Mouse (Mus musculus) ES-E14 (cell line): ENCODE results near the gene Fancd2.

ENCODE experiments used
- MAFK ChIP-seq: IDR thresholded peaks from 2 replicates; pipeline ENCODE4 v1.6.1; 2014; ENCODE audit warnings: mild to moderate bottlenecking, low read depth, low read length, inconsistent platforms; ENCODE audit not compliant: insufficient read depth
- ZNF384 ChIP-seq: IDR thresholded peaks from 2 replicates; pipeline ENCODE4 v1.6.1; 2012; ENCODE audit warnings: low read depth, low read length, inconsistent platforms

DNA sequence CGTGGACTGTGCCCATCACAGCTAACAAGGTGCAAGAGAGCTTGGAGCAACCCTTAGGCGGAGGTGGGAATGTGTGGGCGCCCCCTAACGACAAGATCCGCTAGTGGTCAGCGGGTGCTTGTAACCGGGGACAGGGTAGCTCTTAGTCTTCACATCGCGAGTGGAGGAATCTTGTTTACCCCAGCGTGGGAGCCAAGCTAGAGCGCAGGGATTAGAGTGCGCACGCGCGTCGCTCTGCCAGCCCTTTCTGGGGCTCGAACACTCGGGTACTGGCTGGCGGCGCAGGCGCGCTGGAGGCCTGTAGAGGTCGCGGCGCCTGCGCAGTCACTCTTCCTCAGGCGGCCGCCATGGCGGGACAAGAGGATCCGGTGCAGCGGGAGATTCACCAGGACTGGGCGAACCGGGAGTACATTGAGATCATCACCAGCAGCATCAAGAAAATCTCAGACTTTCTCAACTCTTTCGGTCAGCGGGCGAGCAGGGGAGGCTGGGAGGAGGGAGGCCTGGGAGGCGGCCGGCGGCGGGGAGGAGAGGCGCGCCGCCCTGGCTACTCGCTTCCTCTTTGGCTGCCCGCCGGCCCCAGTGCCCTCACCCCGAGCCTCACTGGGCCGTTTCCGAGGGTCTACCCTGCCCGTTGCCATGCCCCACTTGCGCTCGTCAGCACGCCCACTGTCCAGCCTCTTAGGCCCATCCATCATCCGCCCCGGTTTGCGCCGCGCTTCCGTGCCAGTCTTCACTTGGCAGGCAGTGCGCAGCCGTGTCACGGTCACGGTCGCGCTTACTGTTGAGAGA is 73.1 kb downstream of the Fancd2 start, which contains the start of gene Brk1:
- TF ChIP-seq ZNF384 (no peak), MAFK (no peak)
